8 mouse cellular contexts compared by ENCODE assay signal in the genomic region with DNA sequence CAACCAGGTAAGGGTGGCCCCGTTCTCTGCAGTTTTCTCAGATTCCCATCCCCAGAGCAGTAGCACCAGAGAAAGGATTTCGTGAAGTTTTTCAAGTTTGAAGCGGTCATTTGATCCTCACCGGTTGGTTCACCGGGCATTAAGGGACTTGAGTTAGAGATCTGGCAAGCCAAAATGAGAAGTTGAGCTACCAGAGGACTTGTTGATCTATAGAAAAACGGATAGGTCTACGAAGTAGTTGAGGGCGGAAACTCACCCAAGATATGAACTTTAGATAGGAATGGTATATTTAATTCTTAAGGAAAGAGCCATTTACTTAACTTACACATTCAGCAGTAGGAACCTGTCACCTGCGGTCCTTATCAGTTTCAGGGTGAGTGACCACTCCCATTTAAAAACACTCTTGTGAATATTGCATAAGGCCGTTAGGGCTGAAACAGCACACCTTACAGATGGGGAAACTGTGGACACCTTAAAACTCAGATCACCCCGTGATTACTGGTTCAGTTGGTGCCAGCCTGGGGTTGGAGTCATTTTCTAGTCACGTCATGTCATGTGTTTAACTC. TPM values are rescaled to one million over a fixed set of nuclear protein-coding genes. Genes with fewer than 3 reads are reported as not detected.
DNase-seq lines count a peak whose midpoint lies in the region; ATAC-seq and TF ChIP-seq lines count a peak whose summit lies in the region.

No protein-coding gene starts in this region.

- peak overlapping the region; percentile 81 for H3K4me3 ChIP-seq in gastrocnemius, adult 2 months
- H3K4me3 ChIP-seq in G1E (ENCODE audit: low read depth, low read length): peak overlapping the region; percentile 89
- H3K4me3 ChIP-seq in hindbrain, embryonic 15.5 days: peak overlapping the region; percentile 58
- peak overlapping the region; percentile 94 for H3K4me3 ChIP-seq in megakaryocyte, embryonic 14.5 days (replicated peaks)

- intact Hi-C loops in gastrocnemius, adult 2 months (cut with DNase I): no loop called here

- peaks cover 25% of the 10 kb centered on the region for H3K36me3 ChIP-seq in G1E (replicated peaks)
- no peaks in the 10 kb centered on the region for H3K36me3 ChIP-seq in hindbrain, embryonic 15.5 days
- H3K36me3 ChIP-seq in megakaryocyte, embryonic 14.5 days (replicated peaks; ENCODE audit: low read length): no peaks in the 10 kb centered on the region

- H3K27ac ChIP-seq in gastrocnemius, adult 2 months: peak overlapping the region; percentile 66; the same call in 1 of the 2 replicates
- peak overlapping the region; percentile 38; the same call in 1 of the 2 replicates for H3K27ac ChIP-seq in hindbrain, embryonic 15.5 days (replicated peaks)

- no peak for ATAC-seq in G1E (ENCODE audit: extremely low read depth, insufficient number of reproducible peaks, low FRiP score, poor library complexity, severe bottlenecking)
- ATAC-seq in hindbrain, embryonic 15.5 days (ENCODE audit: low FRiP score, low read depth): no peak

- DNase-seq in gastrocnemius, adult 2 months: no peak
- DNase-seq in gastrocnemius, adult 18-20 months (ENCODE audit: low spot score): no peak
- DNase-seq in G1E (ENCODE audit: low spot score) (no peak), MN1 (ENCODE audit: low spot score) (no peak)
- DNase-seq in thymus, postnatal 36 days: no peak
- no peak for DNase-seq in cerebellum, adult 9-11 months

- H3K4me1 ChIP-seq in G1E (ENCODE audit: insufficient read depth, low read depth, low read length): peaks cover 50% of the 10 kb centered on the region
- peaks cover 22% of the 10 kb centered on the region for H3K4me1 ChIP-seq in hindbrain, embryonic 15.5 days (replicated peaks)
- H3K4me1 ChIP-seq in megakaryocyte, embryonic 14.5 days: peaks cover 24% of the 10 kb centered on the region

- no peaks in the 10 kb centered on the region for H3K9me3 ChIP-seq in G1E (replicated peaks)
- H3K9me3 ChIP-seq in hindbrain, embryonic 15.5 days: no peaks in the 10 kb centered on the region
- no peaks in the 10 kb centered on the region for H3K9me3 ChIP-seq in megakaryocyte, embryonic 14.5 days

- H3K9ac ChIP-seq in hindbrain, embryonic 15.5 days: peak overlapping the region; percentile 54

- 23% methylated on average over 12 of the region's 12 CpGs for WGBS in hindbrain, embryonic 15.5 days

- no peak for TF ChIP-seq CTCF in gastrocnemius, adult 2 months (IDR thresholded peaks at IDR 0.05)
- no peak for TF ChIP-seq CTCF in G1E (IDR thresholded peaks at IDR 0.05; ENCODE audit: low read depth, low read length)

- H3K27me3 ChIP-seq in G1E (ENCODE audit: insufficient read depth, low read length): no peaks in the 10 kb centered on the region
- H3K27me3 ChIP-seq in hindbrain, embryonic 15.5 days: peaks cover 11% of the 10 kb centered on the region
- H3K27me3 ChIP-seq in megakaryocyte, embryonic 14.5 days (replicated peaks): peaks cover 46% of the 10 kb centered on the region

- H3K4me2 ChIP-seq in hindbrain, embryonic 15.5 days: peak overlapping the region; percentile 99

RNA-seq across cellular contexts. Expression of a gene that starts 1.7 kb away (rescaled TPM):
- under 1 TPM; 0.56 to 0.81 TPM for total RNA-seq in gastrocnemius, adult 2 months (2021)
- total RNA-seq in gastrocnemius, adult 18-20 months (2021): under 1 TPM; 0.71 to 0.85 TPM
- 121 and 149 TPM in 2 replicates for total RNA-seq in G1E (2014; fragmentation: Nextera tagmentation)
- 64.9 and 68.2 TPM in 2 replicates for total RNA-seq in G1E (2017)
- 23.9 and 29.8 TPM in 2 replicates for polyA plus RNA-seq in G1E (2012)
- 12.7 and 13.1 TPM in 2 replicates for polyA plus RNA-seq in hindbrain, embryonic 15.5 days (2015; fragmentation: Nextera tagmentation; extraction: Ambion mirVana)
- 0.23 TPM in 1 of 2 replicates, not detected in the other for polyA plus RNA-seq in megakaryocyte, embryonic 14.5 days (2012; ENCODE audit: insufficient read depth, low replicate concordance)

Comparison
In these comparisons a context has a peak if more than half of its experiments do, and no peak if none do; other contexts are left out.
1. RNA of a gene that starts 1.7 kb away (total RNA-seq): 64.9 to 149 TPM in G1E; 0.71 to 0.85 TPM in gastrocnemius, adult 18-20 months and 0.56 to 0.81 TPM in gastrocnemius, adult 2 months; every median in the first group is over 10 times any median in the second.
2. Peak in every context shown above with its lines, with median percentiles within 50 percentile points of each other: H3K4me3 ChIP-seq.